Mouse (Mus musculus): ENCODE data around the gene Dcaf5.

- TF ChIP-seq POLR2A (IDR thresholded peaks at IDR 0.05; ENCODE audit: low read depth, low read length) (no peak), CTCF (IDR thresholded peaks at IDR 0.05; ENCODE audit: extremely low read depth, insufficient read length, insufficient replicate concordance, low read depth, low read length) (no peak)
Observed at GRCm38 (mm10) chr12:80300833-80301456, 135.5 kb downstream of the Dcaf5 start.
